Mouse (Mus musculus) left cerebral cortex, adult 18-20 months (tissue): ENCODE results near the gene Akap6. TPM values are rescaled to one million over a fixed set of nuclear protein-coding genes. Genes with fewer than 3 reads are reported as not detected.
A peak's percentile ranks its signal among the peaks of the same experiment; 100 is the strongest.

Experiments
- DNase-seq, 2 experiments: peaks; one replicate each; pipeline ENCODE4 v3.0.0; 2021 to 2022; ENCODE audit warnings: low spot score in 2 of 2, mixed read lengths in 1 of 2
- total RNA-seq, 2 experiments: library from RNA; stranded (reverse); gene quantifications; 2 replicates each; pipeline ENCODE4 v1.2.3; 2021

Gene Akap6
- total RNA-seq, 2 experiments from 2014 or later, result 159 to 164 TPM

GRCm38 (mm10) chr12:53134196-53134595, 435.0 kb downstream of the Akap6 start:
- no peak for DNase-seq

DNA sequence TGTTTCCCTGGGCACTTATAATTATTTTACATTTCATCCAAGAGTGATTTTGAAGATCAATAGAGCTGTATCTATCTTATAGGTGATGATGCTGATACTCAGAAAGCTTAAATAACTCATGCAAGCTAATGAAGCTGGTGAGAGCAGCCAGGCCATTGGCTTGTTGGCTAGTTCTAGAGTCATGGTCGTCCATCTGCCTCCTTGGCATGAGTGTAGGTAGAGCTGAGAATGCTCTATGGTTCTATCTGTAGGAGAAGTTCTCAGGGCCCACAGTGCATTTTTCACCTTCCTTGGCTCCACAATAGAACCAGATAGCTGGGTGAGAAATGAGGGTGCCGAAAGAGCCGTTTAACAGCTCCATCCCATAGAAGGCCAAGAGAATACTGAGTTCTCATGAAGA, 438.1 kb downstream of the Akap6 start:
- DNase-seq, result no peak

DNA sequence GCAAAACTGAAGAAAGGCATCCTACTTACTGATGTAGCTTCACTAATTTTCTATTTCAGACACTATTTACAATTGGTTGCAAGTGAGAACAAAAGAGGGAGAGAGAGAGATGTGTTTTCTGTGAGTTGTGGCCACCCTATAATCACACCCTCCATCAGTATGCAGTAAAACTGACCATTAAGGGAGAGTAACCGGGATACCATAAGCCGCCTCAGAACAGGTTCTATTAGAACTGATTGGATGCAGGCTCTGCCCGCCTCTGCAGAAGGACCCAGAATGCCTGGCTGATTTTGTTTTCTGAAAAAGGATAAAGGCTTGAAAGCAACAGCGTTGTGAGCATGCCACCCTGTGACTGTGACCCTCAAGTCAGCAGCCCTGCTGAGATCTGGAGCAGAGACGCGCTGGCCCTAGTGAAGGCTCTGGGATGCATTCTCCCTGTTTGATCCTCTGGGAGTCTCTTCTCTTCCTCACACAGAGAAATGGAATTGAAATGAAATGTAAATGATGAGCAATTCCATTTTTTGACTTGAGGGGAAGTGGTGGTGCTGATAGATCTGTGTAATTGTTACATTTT, 445.0 kb downstream of the Akap6 start:
- no peak for DNase-seq

DNA sequence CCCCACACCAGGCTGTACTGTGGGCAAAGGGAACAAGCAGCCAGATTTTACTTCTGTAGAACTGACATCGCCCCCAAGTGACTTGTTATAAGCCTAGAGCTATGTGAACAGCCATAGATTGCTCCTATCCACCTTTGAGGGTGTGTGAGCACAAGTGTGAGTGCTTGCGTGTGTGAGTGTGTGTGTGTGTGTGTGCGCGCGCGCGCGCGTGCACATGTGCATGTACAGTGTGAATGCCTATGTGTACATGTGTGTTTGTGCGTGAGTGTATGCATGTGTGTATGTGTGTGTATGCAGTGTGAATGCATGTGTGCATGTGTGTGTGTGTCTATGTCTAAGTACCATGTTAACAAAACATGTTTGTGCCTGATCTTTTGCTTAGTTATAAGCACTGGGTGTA, 445.6 kb downstream of the Akap6 start:
- no peak for DNase-seq

DNA sequence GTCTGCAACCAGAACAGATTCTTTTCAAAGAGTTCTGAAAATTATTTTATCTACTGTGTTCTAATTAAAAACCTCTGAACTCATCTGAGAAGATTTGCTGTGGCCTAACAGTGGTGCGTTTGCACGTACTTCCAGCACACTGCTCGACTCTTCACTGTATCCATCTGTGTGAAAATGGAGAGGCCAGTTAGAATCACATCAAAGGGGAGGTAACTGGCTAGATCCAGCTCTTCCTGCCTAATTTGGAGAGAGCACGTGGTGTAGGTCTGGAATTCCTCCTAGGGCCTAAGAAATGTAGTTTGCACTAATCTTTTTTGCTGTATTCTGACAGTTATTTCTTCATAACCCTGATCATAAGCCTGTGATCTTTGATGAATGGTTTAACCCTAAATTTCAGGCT, 446.3 kb downstream of the Akap6 start:
- no peak for DNase-seq

- DNase-seq, result peak; percentile 33 to 39
These were observed 447.4 kb downstream of the Akap6 start for GRCm38 (mm10) chr12:53146460-53147050.

- DNase-seq, result no peak
These were observed 448.5 kb downstream of the Akap6 start for GRCm38 (mm10) chr12:53147696-53148095.

DNA sequence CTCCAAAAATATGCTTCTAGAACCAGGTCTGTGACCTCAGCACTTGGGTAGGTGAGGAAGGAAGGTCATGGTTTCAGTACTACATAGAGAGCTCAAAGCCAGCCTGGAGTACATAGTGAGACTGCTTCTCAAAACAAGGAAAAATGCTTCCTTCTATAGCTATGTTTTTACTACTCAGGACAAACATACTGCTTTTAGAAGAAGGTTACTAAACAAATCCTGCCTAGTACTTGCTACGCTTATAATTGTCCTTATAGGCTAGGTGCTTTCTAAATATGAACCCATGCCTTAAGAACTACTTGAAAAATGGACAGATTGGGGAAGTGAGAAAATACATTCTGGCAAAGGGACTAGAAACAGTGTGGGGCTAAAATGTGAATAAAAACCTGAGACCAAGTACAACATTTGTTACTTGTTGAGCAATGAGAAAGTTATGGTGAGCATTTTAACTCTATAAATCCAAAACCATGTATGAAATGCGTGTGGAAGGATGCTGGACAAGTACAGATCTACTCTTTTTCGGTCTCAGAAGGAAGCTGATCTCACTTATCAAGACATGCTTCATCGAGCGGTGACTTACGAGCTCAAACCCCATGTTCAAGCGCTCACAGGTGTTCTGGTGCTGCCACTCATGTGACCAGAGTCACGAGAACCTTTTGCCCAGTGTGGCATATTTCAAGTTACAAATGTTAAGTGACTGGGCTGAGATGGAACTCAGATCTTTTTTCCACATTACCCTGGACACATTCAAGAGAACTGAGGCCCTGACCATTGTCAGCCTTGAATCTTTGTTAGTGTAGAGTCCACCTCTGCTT, 469.2 kb downstream of the Akap6 start:
- DNase-seq, result no peak

GRCm38 (mm10) chr12:53191435-53191834, 492.3 kb downstream of the Akap6 start:
- DNase-seq, result no peak

DNA sequence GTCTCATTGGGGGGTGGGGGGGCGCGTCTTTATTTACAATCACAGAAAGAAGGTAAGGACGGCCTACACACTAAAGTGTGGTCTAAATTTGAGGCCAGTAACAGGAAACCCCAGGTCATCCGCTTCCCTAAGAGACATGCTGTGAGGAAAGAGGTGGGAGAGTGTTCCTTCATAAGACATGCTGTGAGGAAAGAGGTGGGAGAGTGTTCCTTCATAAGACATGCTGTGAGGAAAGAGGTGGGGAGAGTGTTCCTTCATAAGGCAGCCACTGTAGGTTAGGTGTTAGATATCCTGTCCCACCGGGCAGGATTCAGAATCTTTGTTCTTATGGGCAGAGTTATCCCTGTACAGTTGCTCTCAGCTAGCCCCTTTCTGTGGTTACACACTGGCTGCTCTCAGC, 494.5 kb downstream of the Akap6 start:
- no peak for DNase-seq

Other genes starting within 250 kb of the Akap6 start
- 100 to 1,000 TPM; 140 to 149 TPM for gene Arhgap5, start 195.4 kb upstream of the Akap6 start, total RNA-seq